Mouse (Mus musculus): ENCODE results near the gene D10Wsu102e. TPM values are rescaled to one million over a fixed set of nuclear protein-coding genes. Genes with fewer than 3 reads are reported as not detected.

D10Wsu102e gene
- 1 to 10 TPM; 2.7 to 3.1 TPM for total RNA-seq (2021)
- long read RNA-seq, full-length matches to known transcripts = 13 of 14 reads
- long read RNA-seq, partial matches to known transcripts = 0 of 14 reads
- long read RNA-seq, other reads (novel, unspliced or antisense) = 1 of 14 reads

DNA sequence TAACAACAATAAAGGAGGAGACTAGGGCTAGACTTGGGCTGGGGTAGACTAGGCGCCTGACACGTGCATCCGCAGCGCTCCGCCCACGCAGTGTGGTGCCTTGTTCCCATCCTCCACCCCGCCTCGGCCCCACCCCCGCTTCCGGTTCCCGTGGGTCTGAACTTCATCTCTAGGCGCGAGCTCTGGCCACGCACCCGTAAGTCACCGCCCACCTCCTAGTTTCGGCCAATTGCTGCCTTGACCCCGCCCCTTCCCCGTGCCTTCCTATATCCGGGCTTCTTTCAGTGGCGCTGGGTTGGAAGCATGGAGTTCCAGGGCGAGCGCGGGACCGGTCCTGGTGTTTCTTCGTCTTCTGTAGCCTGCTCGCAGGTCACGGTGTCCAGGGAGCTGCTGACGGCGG is at the start of gene D10Wsu102e:
D10Wsu102e (plus strand) TSS at position 266 of the 400 bp plus-strand sequence.
- peak; percentile 92 to 96 for DNase-seq (ENCODE audit: low spot score in 2 of 2)

DNA sequence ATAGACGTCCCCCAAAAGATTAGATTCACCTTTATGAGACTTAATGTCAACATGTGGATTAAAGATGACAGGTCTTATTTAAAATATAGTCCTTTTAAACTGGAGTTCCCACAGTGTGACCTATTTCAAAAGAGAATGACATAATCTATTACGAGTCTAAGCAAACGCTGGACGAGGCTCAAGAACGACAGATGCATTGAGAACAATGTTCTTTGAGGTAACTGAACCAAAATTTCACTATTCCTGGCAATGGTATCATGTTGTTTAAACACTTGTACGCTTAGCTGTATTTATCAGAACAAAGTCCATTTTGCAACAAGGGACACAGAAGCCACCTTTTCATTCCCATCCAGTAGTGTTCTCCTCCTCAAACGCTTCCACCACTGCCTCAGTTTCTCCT is 49.7 kb upstream of the D10Wsu102e start:
- no peak for DNase-seq (ENCODE audit: low spot score in 2 of 2)

DNA sequence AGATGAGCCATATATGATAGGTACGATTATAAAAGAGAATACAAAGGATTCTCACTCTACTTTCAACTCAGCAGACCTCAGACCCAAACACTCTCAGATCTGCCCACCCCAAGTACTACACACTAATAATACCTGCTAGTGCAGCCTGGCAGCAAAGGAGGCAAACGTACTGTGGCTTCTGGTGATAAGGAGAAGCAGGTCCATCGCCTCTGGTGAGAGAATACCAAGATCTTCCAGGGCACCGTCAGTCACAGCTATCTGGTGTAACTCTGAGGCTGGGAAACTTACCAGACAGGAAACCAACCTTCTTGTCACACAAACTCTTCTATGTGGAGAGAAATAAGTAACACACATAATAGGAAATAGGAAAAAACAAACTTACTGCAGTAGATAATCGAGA is 47.0 kb upstream of the D10Wsu102e start:
- no peak for DNase-seq (ENCODE audit: low spot score in 2 of 2)

DNA sequence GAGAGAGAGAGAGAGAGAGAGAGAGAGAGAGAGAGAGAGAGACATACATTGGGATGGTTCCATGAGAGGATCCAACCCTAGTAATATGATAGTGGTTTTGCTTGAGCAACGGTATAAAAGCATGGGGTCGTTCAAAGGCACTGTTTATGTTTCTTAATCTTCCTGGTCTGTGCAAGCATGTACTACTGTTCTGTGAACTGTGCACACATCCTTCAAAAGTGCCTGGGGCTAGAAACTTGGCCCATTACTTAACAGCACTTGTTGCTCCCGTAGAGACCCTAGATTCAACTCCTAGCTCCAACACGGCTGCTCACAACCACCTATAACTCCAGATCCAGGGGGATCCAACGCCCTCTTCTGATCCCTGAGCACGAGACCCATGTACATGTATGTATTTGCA is 39.6 kb upstream of the D10Wsu102e start:
- no peak for DNase-seq (ENCODE audit: low spot score in 2 of 2)

DNA sequence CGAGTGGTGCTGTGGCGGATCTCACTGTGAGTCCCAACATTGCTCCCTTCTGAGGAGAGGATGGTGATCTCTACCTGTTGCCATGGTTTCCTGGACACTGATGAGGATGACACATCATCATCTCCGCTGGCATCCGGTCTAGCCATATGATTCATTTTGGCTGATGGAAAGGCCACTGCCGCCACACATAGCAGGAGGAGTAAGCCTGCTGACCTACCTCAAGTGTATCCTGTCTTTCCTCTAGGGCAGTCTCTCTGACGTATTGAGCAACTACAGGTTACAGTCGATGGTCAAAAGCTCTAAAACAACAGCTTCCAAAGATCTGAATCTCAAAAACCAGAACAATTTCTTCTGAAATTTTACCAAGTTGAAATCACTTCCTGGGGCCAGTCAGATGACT is 39.2 kb upstream of the D10Wsu102e start:
- no peak for DNase-seq (ENCODE audit: low spot score in 2 of 2)

DNA sequence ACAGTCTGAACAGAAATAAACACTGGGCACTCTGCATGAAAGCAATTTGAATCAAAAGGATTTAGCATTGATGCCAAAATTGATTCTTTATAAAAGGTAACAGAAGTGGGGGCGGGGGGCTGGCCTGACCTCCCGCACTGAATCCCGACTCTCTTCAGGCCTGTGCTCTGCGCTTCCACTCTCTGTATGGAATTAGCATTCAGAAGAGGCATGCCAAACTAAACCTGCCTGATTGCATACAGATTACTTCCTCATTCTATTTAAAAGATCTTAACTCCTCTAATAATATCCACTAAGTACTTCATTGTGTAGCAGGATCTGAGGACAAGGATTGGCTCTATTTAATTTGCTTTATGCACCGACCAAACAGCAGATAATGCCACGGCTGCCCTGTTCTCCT is 38.5 kb upstream of the D10Wsu102e start:
- DNase-seq (ENCODE audit: low spot score in 2 of 2) = no peak

DNA sequence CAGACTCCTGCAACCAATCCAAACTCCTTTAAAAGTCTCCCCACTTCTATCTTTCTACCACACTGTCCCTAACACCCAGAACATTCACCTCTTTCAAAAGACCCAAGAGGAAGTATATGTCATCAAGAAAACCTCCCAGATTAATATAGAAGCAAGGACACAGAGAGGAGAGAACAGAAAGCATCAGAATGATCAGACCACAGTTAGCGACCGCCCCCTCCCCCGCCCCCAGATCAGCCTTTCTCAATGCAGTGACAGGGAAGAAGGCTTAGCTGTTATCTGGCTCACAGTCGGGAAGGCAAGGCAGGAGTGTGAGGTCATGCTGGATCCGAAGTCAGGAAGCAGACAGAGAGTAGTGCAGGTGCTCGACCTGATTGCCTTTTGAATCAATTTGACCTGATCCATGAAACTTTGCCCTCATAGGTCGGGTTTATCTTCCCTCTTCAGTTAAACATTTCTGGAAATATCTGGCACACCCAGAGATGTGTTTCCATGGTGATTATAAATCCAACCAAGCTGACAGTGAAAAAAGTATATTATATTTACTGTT is 37.4 kb upstream of the D10Wsu102e start:
- no peak for DNase-seq (ENCODE audit: low spot score in 2 of 2)

DNA sequence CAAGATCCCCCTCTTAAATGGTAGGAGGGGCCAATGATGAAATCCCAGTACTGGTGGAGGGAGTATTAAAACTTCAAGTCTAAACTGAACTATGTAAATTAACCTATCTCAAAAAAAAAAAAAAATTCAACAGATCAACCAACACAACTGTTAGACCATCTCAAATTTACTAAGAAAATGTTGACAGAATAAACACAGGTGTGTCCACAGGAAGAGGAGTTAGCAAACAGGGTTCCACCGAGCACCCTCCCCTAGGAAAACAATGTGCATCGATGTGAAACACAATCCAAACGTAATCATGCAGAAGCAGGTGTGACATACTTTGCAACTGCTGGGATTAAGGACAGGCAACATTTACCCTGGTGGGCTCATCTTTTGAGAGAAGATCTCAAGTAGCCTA is 35.1 kb upstream of the D10Wsu102e start:
- DNase-seq (ENCODE audit: low spot score in 2 of 2) = no peak

DNA sequence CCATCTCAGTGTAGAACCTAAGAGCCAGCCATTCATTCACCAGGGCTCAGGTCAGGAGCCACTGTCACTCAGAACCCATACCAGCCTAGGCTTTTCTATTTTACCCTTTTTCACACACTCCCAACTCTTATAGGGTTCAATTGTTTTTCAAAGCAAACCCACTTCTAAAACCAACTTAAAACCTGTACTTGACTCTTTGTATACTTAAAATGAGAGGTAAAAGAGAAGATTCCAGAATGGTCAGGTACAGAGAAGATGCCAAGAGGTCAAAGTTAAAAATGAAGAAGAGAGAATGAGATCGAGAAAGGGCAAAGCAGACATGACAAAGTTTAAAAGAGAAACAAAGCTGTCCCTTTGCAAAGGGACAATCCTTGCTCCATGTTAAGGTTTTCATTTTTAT is 34.1 kb upstream of the D10Wsu102e start:
- DNase-seq (ENCODE audit: low spot score in 2 of 2) = no peak

DNA sequence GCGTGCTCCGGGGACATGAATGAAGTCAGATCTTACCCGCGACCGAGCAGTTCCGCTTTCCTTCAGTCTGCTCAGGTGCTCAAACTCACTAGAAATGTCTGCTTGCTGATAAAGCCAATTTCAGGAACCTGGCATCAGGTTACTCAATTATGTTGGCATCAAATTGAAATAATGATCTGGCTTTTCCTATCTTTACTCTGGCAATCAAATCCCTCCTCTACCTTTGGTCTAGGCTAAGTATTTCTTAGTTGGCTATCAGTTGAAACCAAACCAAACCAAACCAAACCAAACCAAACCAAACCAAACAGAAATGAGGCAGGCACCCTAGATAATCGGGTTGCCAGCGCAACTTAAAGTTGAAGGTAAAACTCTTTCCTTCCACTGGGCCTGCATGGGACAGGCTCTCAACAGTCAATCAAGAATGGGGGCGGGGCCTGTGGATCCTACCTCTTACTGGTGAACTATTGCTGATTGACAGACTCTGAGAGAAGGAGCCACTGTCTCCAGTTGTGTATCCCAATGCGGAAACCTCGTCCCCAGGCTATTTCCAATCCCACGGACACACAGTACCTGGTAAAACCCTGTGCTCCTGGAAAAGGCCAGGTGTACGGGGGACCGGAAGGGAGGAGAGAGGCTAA is 33.3 kb upstream of the D10Wsu102e start:
- no peak for DNase-seq (ENCODE audit: low spot score in 2 of 2)

DNA sequence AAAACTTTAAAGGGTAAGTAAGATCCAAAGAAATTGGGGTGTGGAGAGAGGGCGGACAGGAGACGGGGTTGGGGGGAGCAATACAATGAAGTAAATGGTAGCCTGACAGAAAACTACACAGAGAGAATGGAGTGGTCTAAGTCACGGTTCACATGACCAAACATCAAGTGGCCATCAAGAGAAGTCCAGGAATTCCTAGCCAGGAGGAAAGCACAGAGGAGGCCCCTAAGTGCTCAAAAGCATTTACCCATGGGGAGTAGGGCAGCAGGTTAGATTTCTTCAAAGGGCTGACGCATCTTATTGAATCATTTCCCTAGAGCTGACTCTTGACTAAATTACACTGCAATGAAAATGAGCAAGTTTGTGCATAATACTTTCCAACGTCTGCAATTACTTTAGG is 31.2 kb upstream of the D10Wsu102e start:
- no peak for DNase-seq (ENCODE audit: low spot score in 2 of 2)

DNA sequence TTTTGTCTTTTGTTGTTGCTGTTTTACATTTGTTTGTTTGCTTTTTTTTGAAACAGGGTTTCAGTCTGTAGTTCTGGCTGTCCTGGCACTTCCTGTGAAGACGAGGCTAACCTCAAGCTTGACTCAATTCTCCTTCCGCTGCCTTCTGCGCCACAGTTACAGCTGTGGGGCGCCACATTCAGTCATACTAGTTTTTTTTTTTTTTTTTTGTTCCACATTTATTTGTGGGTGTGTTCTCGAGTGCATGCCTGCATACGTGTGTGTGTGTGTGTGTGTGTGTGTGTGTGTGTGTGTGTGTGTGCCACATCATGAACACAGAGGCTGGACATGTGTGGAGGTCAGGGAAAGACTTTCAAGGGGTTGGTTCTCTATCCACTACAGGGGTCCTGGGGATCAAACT is 29.7 kb upstream of the D10Wsu102e start:
- no peak for DNase-seq (ENCODE audit: low spot score in 2 of 2)

DNA sequence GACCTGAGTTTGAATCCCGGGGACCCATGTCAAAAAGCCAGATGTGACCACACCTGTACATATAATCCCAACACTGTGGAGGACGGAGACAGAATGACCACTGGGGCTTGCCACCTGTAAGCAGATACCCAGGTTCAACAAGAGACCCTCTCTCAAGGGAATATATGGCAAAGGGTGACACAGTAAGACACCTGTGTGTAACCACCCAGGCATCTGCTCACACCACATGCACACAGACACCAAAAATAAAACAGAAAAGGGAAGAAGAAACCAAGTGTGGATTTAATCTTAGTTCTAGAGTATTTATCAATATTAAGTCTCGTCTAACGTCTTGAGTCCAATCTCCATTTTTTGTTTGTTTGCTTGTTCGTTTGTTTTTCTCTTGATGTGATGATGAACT is 28.2 kb upstream of the D10Wsu102e start:
- DNase-seq (ENCODE audit: low spot score in 2 of 2) = no peak

DNA sequence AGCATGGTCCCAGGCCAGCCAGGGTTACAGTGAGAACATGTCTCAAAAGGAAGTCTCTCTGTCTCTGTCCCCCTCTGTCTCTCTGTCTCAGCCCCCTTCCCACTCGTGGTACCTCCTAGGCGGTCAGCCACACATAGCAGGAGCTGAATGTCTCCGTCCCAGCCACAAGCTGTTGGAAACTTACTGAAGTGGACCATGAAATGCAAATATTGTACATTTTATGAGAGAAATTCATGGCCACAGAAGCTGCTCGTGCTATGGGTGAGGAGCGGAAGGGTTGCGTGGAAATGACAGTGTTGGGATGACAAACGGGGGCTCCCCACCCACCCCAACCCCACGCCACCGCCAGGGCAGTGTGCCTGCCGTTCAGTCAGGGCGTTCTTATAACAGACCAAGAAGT is 27.4 kb upstream of the D10Wsu102e start:
- DNase-seq (ENCODE audit: low spot score in 2 of 2) = no peak

DNA sequence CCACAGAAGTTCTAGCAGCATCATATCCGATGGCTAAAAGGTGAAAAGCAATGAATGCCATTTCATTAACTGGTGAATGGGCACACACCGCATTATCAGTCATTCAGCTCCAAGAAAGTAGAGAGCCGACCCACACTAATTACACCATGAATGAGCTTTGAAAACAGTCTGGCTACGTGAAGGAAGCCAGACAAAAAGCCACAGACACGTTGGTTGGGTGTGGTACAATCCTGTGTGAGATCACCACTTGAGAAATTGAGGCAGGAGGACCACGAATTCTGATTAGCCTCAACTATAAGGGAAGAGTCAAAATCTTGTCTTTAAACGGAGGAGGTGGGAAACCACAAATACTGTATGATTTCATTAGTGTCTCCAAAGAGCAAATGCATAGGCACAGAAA is 23.7 kb upstream of the D10Wsu102e start:
- no peak for DNase-seq (ENCODE audit: low spot score in 2 of 2)

DNA sequence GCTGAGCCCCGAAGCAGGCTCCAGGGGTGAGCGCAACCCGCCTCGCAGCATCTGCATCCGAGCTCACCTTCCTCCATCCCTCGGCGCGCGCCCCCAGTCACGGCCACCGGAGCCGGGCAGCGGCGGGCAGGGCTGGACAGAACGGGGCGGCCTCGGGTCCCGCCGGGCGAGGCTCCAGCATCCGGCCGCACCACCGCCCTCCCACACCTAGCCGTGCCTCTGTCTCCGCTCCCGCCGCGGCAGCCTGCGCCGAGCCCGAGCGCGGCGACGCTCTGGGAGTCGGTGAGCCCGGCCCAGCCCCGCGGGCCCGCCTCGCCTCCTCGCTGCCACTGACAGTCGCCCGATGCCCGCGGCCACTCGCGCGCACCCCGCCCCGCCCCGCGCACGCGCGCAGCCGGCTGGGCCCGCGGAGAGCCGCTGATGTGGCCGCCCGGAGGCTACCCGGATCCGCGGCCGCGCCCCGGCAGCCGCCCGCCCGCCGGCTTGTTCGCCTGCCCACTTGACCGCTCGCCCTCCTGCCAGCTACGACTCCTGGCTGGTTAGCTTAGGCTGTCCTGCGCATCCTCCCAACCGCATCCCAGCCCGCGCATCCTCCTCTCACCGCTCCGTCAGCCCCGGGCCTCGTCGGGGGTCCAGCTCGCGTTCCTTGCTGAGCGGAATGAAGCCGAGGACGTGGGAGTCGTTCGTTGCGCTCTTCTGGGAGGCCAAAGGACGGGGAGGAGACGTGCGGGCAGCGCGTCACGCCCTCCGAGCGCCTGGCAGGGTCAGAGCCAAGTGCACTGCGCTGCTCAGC is 22.7 kb upstream of the D10Wsu102e start, which contains the start of gene Slc41a2:
Slc41a2 (minus strand) TSS at position 724 of the 793 bp plus-strand sequence.
- DNase-seq (ENCODE audit: low spot score in 2 of 2) = peak; percentile 66 to 81

DNA sequence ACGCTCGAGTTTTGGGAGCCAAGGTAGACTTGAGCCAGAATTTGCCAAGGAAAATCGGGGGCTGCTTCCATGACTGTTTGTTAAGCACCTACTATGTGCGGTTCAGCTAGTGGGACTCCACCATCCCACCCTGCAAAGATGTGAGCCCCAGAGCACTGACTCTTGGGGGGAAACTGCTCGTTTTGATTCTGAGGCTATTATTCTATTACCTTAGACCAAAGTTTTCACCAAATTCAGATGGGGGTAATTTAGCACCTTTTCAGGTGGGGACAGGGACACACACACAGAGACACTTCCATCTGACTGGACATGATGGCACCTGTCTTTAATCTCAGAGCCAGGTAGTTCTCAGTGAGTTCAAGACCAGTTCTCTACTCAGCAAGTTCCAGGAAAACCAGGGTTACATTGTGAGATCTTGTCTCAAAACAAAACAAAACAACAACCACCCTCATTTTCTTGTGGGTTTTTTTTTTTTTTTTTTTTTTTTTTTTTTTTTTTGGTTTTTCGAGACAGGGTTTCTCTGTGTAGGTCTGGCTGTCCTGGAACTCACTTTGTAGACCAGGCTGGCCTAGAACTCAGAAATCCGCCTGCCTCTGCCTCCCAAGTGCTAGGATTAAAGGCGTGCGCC is 21.9 kb upstream of the D10Wsu102e start:
- no peak for DNase-seq (ENCODE audit: low spot score in 2 of 2)

DNA sequence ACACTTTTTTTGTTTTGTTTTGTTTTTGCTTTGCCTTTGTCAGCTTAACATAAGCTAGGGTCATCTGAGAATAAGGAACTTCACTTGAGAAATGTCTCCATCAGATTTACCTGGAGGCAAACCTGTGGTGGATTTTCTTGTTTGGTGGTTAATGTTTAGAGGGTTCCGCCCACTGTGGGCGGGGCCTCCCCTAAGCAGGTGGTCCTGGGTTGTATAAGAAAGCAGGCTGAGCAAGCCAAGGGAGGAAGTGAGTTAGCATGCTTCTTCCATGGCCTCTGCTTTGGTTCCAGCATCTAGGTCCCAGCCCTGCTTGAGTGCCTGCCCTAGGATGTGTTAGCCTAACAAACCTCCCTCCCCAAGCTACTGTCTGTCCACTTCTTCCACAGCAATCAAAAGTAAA is 18.8 kb upstream of the D10Wsu102e start:
- DNase-seq (ENCODE audit: low spot score in 2 of 2) = no peak

DNA sequence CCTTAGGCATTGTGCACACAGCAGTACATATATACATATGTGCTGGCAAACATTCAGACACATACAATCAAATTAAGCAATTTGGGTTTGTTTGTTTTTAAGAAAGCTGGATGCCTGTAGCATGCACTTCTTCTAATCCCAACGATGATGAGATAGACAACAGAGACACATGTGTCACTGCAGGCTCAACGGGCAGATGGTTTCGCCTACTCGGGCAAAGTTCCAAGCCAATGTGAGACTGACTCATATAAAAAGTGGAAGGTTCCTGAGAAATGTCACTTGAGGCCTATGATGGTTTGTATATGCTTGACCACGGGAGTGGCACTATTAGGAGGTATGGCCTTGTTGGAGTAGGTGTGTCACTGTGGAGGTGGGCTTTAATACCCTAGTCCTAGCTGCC is 16.9 kb upstream of the D10Wsu102e start:
- no peak for DNase-seq (ENCODE audit: low spot score in 2 of 2)

DNA sequence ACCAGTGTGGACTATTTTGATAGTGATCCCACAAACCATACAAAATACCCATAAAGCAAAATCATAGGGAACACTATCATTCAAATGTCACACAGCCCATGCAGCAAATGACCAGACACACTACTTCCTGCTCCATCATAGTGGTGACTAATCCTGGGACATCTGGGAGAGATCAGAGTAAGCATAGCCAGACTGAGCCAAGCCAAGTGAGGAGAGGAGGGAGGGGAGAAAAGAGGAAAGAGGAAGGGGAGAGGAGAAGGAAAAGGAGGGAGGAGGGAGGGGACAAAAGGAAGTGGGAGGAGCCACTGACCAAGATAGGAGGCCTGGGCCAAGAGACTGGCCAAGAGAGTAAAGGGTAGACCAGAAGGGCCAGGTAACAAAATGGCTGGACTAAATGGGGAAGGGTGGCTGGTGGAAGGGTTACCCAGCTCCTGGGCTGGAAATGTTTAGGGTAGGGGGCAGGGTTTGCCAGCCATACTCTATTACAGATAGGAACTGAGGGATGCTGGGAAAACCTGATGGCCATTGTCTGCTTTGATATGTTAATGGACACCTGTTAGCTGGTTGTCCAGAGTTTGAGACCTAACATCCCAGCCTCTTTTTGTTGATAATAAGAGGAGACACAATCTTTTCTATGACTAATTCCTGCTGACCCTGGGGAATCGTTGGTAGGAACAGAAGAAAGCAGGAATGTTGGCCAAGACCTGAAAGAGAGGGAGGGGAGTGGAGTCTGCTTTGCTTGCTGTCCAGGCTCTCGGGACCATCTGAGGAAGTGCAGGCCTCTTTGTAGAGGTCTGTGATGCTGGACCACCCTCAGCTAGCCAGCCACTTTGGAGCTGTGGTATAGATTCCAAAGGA is 16.0 kb upstream of the D10Wsu102e start:
- no peak for DNase-seq (ENCODE audit: low spot score in 2 of 2)
